13 mouse cellular contexts compared by ENCODE assay signal in the genomic region with DNA sequence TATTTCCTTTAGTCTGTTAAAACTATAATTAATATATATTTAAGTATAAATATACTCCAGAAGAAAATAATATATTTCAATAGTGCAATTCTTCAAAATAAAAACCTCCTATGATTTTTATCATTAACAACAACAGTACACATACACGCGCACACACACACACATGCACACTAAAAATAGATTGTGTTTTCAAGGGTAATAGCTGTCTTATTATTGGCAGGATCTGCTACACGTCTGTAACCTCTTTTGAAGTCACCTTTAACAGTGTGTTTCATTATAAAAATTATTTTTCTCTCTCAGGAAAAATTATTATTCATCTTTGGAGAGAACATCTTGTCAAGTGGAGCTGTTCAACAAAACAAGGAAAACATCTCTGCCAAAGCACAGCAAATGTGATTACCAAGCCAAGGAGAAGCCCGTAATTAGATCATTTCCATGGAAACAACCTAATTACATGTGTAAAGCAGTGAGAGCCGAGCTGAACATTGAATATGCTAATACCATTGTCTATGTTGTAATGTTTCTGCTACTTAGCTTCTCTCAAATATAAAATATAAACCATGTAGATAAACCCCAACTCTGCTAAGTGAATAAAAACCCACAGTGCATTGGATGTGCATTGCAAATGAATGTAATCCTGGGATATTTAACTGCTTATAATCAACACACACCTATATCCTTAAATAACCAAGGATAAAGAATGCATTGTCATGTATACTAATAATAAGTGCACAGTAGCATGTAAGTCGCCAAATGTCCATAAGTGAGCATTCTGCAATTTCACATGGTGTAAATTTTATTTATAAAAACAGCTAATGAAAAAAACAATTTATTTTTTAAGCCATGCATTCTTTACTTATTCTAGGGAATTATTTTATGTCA.
DNase-seq lines count a peak whose midpoint lies in the region; ATAC-seq lines count a peak whose summit lies in the region.
"Had no signal": no experiment of that assay in that cellular context is flagged by ENCODE, and none has a peak within 500 bp of the region (broad histone marks: within the 10 kb centered on the region; RNA-seq: fewer than 3 reads in every experiment).

No protein-coding gene starts in this region.

- H3K4me2 ChIP-seq in neural tube, embryonic 12.5 days (replicated peaks) = no peak overlapping the region
- no peak overlapping the region for H3K4me2 ChIP-seq in intestine, embryonic 15.5 days (replicated peaks)
- H3K4me2 ChIP-seq: limb, embryonic 15.5 days had no signal

- H3K36me3 ChIP-seq in neural tube, embryonic 12.5 days = no peaks in the 10 kb centered on the region
- H3K36me3 ChIP-seq in intestine, embryonic 15.5 days = no peaks in the 10 kb centered on the region
- H3K36me3 ChIP-seq: limb, embryonic 15.5 days had no signal

- intact Hi-C loops in left cerebral cortex, postnatal 14 days (cut with DNase I) = no loop called here

- H3K27me3 ChIP-seq in neural tube, embryonic 12.5 days (replicated peaks) = no peaks in the 10 kb centered on the region
- no peaks in the 10 kb centered on the region for H3K27me3 ChIP-seq in intestine, embryonic 15.5 days (replicated peaks)
- H3K27me3 ChIP-seq: limb, embryonic 15.5 days had no signal

- ATAC-seq in neural tube, embryonic 12.5 days (ENCODE audit: low FRiP score, low read depth) = peak; percentile 71
- ATAC-seq in intestine, embryonic 15.5 days = no peak

- WGBS in neural tube, embryonic 12.5 days = 67% methylated on average over 6 of the region's 6 CpGs
- WGBS in intestine, embryonic 15.5 days = 78% methylated on average over 6 of the region's 6 CpGs

- H3K9me3 ChIP-seq in neural tube, embryonic 12.5 days = no peaks in the 10 kb centered on the region
- no peaks in the 10 kb centered on the region for H3K9me3 ChIP-seq in intestine, embryonic 15.5 days
- H3K9me3 ChIP-seq: limb, embryonic 15.5 days had no signal

- H3K4me3 ChIP-seq in neural tube, embryonic 12.5 days = no peak overlapping the region
- no peak overlapping the region for H3K4me3 ChIP-seq in intestine, embryonic 15.5 days (replicated peaks)
- H3K4me3 ChIP-seq: limb, embryonic 15.5 days had no signal

- no peaks in the 10 kb centered on the region for H3K4me1 ChIP-seq in neural tube, embryonic 12.5 days
- H3K4me1 ChIP-seq in intestine, embryonic 15.5 days (replicated peaks) = no peaks in the 10 kb centered on the region
- H3K4me1 ChIP-seq: limb, embryonic 15.5 days had no signal

- DNase-seq in cerebellum, adult 18-20 months = peak; percentile 12 to 14
- no peak for DNase-seq in cerebellum, adult 11-12 months
- no peak for DNase-seq in neural tube, embryonic 10.5 days (ENCODE audit: extremely low spot score, low spot score)
- DNase-seq in left cerebral cortex, postnatal 14 days (ENCODE audit: low spot score in 2 of 2) = peak; percentile 33 to 74
- DNase-seq in adrenal gland, adult 18-20 months (ENCODE audit: low spot score in 2 of 2) = no peak
- no peak for DNase-seq in urinary bladder, postnatal 36 days (ENCODE audit: low spot score in 2 of 2)
- DNase-seq: adrenal gland, adult 8-10 months; kidney, adult 9 months; lung, postnatal 4 days; thymus, postnatal 4 days had no signal

- H3K9ac ChIP-seq in neural tube, embryonic 12.5 days = no peak overlapping the region
- H3K9ac ChIP-seq in intestine, embryonic 15.5 days = no peak overlapping the region
- H3K9ac ChIP-seq: limb, embryonic 15.5 days had no signal

- H3K27ac ChIP-seq in neural tube, embryonic 12.5 days = no peak overlapping the region
- no peak overlapping the region for H3K27ac ChIP-seq in intestine, embryonic 15.5 days
- H3K27ac ChIP-seq: limb, embryonic 15.5 days had no signal

Comparison
In these comparisons a context has a peak if more than half of its experiments do, and no peak if none do; other contexts are left out.
1. DNase-seq: peak in cerebellum, adult 18-20 months (2 of 2) and left cerebral cortex, postnatal 14 days (2 of 2); none in cerebellum, adult 11-12 months (single experiment), neural tube, embryonic 10.5 days (single experiment), adrenal gland, adult 18-20 months (0 of 2) and urinary bladder, postnatal 36 days (0 of 2).